Mouse (Mus musculus): ENCODE measurements around the gene Hist1h2bf. TPM values are rescaled to one million over a fixed set of nuclear protein-coding genes. Genes with fewer than 3 reads are reported as not detected.
"Not testable (repeated sequence)": the region's sequence is repeated elsewhere in the genome, so short reads cannot be mapped to it uniquely, and the experiment has no call there.

Hist1h2bf gene
- polyA plus RNA-seq, 1 experiment = 12.9 TPM

- no peak for TF ChIP-seq GATA1 (IDR thresholded peaks at IDR 0.05; ENCODE audit: low read length)
Measured at GRCm38 (mm10) chr13:23534368-23535131, 39.4 kb downstream of the Hist1h2bf start.

GRCm38 (mm10) chr13:23533560-23534367, 40.2 kb downstream of the Hist1h2bf start, which contains the start of gene Hist1h2af:
Gene Hist1h2af (plus strand): TSS chr13:23533906.
- TF ChIP-seq GATA1 (IDR thresholded peaks at IDR 0.05; ENCODE audit: low read length) = not testable (repeated sequence)

GRCm38 (mm10) chr13:23532262-23533075, 41.5 kb downstream of the Hist1h2bf start:
- no peak for TF ChIP-seq GATA1 (IDR thresholded peaks at IDR 0.05; ENCODE audit: low read length)

- TF ChIP-seq GATA1 (IDR thresholded peaks at IDR 0.05; ENCODE audit: low read length) = no peak
Measured at GRCm38 (mm10) chr13:23530901-23531875, 42.8 kb downstream of the Hist1h2bf start, which contains the start of gene Hist1h4h. Gene Hist1h4h (plus strand): TSS chr13:23531050.

GRCm38 (mm10) chr13:23530181-23530900, 43.7 kb downstream of the Hist1h2bf start:
- TF ChIP-seq GATA1 (IDR thresholded peaks at IDR 0.05; ENCODE audit: low read length) = no peak

GRCm38 (mm10) chr13:23529480-23530165, 44.4 kb downstream of the Hist1h2bf start:
- TF ChIP-seq GATA1 (IDR thresholded peaks at IDR 0.05; ENCODE audit: low read length) = no peak

GRCm38 (mm10) chr13:23529005-23529404, 45.0 kb downstream of the Hist1h2bf start:
- no peak for TF ChIP-seq GATA1 (IDR thresholded peaks at IDR 0.05; ENCODE audit: low read length)

GRCm38 (mm10) chr13:23526312-23526711, 47.7 kb downstream of the Hist1h2bf start:
- no peak for TF ChIP-seq GATA1 (IDR thresholded peaks at IDR 0.05; ENCODE audit: low read length)

GRCm38 (mm10) chr13:23525901-23526300, 48.1 kb downstream of the Hist1h2bf start:
- TF ChIP-seq GATA1 (IDR thresholded peaks at IDR 0.05; ENCODE audit: low read length) = no peak

GRCm38 (mm10) chr13:23524654-23525053, 49.3 kb downstream of the Hist1h2bf start:
- TF ChIP-seq GATA1 (IDR thresholded peaks at IDR 0.05; ENCODE audit: low read length) = no peak

GRCm38 (mm10) chr13:23523976-23524375, 50.0 kb downstream of the Hist1h2bf start:
- TF ChIP-seq GATA1 (IDR thresholded peaks at IDR 0.05; ENCODE audit: low read length) = no peak

Other genes starting within 250 kb of the Hist1h2bf start
- 0.73 and 0.85 TPM in 2 replicates for gene Zfp322a, start 205.0 kb downstream of the Hist1h2bf start, polyA plus RNA-seq (2012)
- gene Abt1, start 150.3 kb downstream of the Hist1h2bf start, polyA plus RNA-seq (2012) = 9.3 and 9.8 TPM in 2 replicates
- gene Btn1a1, start 108.3 kb downstream of the Hist1h2bf start, polyA plus RNA-seq (2012) = 2.4 and 4.2 TPM in 2 replicates
- not detected in 2 replicates for gene Btn2a2, start 85.3 kb downstream of the Hist1h2bf start, polyA plus RNA-seq (2012)
- 18.1 and 20.2 TPM in 2 replicates for gene Hist1h4h, start 43.1 kb downstream of the Hist1h2bf start, polyA plus RNA-seq (2012)
- 2,691 and 3,312 TPM in 2 replicates for gene Hist1h2af, start 40.3 kb downstream of the Hist1h2bf start, polyA plus RNA-seq (2012)
- gene Hist1h3g, start 38.8 kb downstream of the Hist1h2bf start, polyA plus RNA-seq (2012) = 17.3 and 23.2 TPM in 2 replicates
- gene Hist1h2bh, start 30.8 kb downstream of the Hist1h2bf start, polyA plus RNA-seq (2012) = 1.7 and 2.5 TPM in 2 replicates
- 5.7 and 6.3 TPM in 2 replicates for gene Hist1h3f, start 30.1 kb downstream of the Hist1h2bf start, polyA plus RNA-seq (2012)
- gene Hist1h4f, start 22.5 kb downstream of the Hist1h2bf start, polyA plus RNA-seq (2012) = 18.7 and 20.6 TPM in 2 replicates
- gene Hist1h1d, start 20.9 kb downstream of the Hist1h2bf start, polyA plus RNA-seq (2012) = 0.81 and 0.89 TPM in 2 replicates
- gene Hist1h3e, start 11.8 kb downstream of the Hist1h2bf start, polyA plus RNA-seq (2012) = 11.7 and 13.1 TPM in 2 replicates
- 18.2 and 26.0 TPM in 2 replicates for gene Hist1h2ae, start 3.0 kb downstream of the Hist1h2bf start, polyA plus RNA-seq (2012)
- gene Hist1h2bg, start 2.8 kb downstream of the Hist1h2bf start, polyA plus RNA-seq (2012) = 21.9 and 32.9 TPM in 2 replicates
- gene Hist1h2ad, start 185 bp upstream of the Hist1h2bf start, polyA plus RNA-seq (2012) = 1.8 and 6.5 TPM in 2 replicates
- 3.8 and 4.0 TPM in 2 replicates for gene Hist1h3d, start 1.6 kb upstream of the Hist1h2bf start, polyA plus RNA-seq (2012)
- 22.9 and 29.6 TPM in 2 replicates for gene Hist1h4d, start 7.4 kb upstream of the Hist1h2bf start, polyA plus RNA-seq (2012)
- gene Hist1h2be, start 46.9 kb upstream of the Hist1h2bf start, polyA plus RNA-seq (2012) = 0.92 and 1.2 TPM in 2 replicates
- 5.9 and 7.2 TPM in 2 replicates for gene Hist1h1e, start 48.4 kb upstream of the Hist1h2bf start, polyA plus RNA-seq (2012)
- 1.0 and 2.0 TPM in 2 replicates for gene Hist1h2ac, start 109.8 kb upstream of the Hist1h2bf start, polyA plus RNA-seq (2012)
- 16.7 and 25.9 TPM in 2 replicates for gene Hist1h2bc, start 110.0 kb upstream of the Hist1h2bf start, polyA plus RNA-seq (2012)
- not detected in 2 replicates for gene Hist1h1t, start 121.6 kb upstream of the Hist1h2bf start, polyA plus RNA-seq (2012)
- gene Hist1h4c, start 124.3 kb upstream of the Hist1h2bf start, polyA plus RNA-seq (2012) = 4.1 and 4.5 TPM in 2 replicates
- not detected in 2 replicates for gene Hfe, start 136.7 kb upstream of the Hist1h2bf start, polyA plus RNA-seq (2012)
- gene Hist1h1c, start 164.6 kb upstream of the Hist1h2bf start, polyA plus RNA-seq (2012) = 32.4 and 36.9 TPM in 2 replicates
- gene Hist1h3c, start 171.4 kb upstream of the Hist1h2bf start, polyA plus RNA-seq (2012) = 12.2 and 13.4 TPM in 2 replicates
- 6.6 and 10.7 TPM in 2 replicates for gene Hist1h2bb, start 172.5 kb upstream of the Hist1h2bf start, polyA plus RNA-seq (2012)
- gene Hist1h2ab, start 176.9 kb upstream of the Hist1h2bf start, polyA plus RNA-seq (2012) = 30.3 and 45.7 TPM in 2 replicates
- 11.4 and 12.4 TPM in 2 replicates for gene Hist1h3b, start 178.1 kb upstream of the Hist1h2bf start, polyA plus RNA-seq (2012)
- gene Hist1h4b, start 182.8 kb upstream of the Hist1h2bf start, polyA plus RNA-seq (2012) = 9.0 and 10.6 TPM in 2 replicates
- 31.9 and 40.7 TPM in 2 replicates for gene Hist1h4a, start 187.0 kb upstream of the Hist1h2bf start, polyA plus RNA-seq (2012)
- gene Hist1h3a, start 188.2 kb upstream of the Hist1h2bf start, polyA plus RNA-seq (2012) = 3.9 and 6.7 TPM in 2 replicates
- 0.33 and 1.8 TPM in 2 replicates for gene Hist1h1a, start 189.5 kb upstream of the Hist1h2bf start, polyA plus RNA-seq (2012)
- not detected in 2 replicates for gene Trim38, start 195.7 kb upstream of the Hist1h2bf start, polyA plus RNA-seq (2012)
- gene Slc17a2, start 232.8 kb upstream of the Hist1h2bf start, polyA plus RNA-seq (2012) = not detected in 2 replicates